Mouse (Mus musculus) central nervous system, embryonic 18 days (tissue): ENCODE results near the gene Alkbh8. TPM values are rescaled to one million over a fixed set of nuclear protein-coding genes. Genes with fewer than 3 reads are reported as not detected.

Experiments
- polyA plus RNA-seq: library from polyadenylated mRNA; depleted of rRNA; stranded (reverse); fragments of >200 nt; gene quantifications from 2 replicates; pipeline ENCODE4 v1.2.3, GENCODE M21; 2012; rRNA removed

Alkbh8 gene
- 17.9 and 19.1 TPM in 2 replicates for polyA plus RNA-seq

DNA sequence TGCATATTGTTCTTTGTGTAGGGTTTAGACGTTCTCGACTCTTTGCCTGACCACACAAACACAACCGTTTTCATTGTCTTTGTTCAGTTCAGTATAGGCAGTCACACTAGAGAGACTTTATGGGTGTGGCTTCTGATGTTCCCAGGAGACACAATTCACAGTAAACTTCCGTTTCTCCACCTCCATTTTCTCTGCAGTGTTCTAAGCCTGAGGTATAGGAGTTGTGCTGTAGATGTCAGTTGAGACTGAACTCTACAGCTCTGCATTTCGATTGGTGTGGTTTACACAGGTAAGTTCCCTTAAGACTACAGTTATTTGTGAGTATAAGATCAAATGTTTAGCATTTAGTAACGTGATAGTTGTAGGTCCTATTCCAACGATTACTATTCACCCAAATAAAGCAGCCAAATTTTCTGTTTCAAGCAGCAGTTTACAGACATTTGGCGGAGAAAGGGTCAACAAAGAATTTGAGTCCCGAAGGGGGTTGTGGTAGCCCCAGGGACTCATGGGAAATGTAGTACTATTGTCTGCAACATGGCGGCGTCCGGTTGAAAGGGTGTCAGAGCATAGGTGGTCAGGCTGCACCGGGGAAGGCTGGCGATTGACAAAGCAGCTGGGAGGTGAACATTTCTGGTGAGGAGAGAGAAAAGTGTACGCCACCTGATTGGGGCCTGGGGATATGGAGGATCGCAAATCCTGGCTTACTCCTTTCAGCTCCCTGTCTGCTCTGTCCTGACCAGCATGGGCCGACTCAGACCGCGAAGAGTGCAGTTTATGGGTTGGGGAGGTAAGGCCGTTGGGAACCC, at the start of gene Alkbh8:
Gene Alkbh8 (plus strand): TSS at position 179 of the 806 bp plus-strand sequence.

DNA sequence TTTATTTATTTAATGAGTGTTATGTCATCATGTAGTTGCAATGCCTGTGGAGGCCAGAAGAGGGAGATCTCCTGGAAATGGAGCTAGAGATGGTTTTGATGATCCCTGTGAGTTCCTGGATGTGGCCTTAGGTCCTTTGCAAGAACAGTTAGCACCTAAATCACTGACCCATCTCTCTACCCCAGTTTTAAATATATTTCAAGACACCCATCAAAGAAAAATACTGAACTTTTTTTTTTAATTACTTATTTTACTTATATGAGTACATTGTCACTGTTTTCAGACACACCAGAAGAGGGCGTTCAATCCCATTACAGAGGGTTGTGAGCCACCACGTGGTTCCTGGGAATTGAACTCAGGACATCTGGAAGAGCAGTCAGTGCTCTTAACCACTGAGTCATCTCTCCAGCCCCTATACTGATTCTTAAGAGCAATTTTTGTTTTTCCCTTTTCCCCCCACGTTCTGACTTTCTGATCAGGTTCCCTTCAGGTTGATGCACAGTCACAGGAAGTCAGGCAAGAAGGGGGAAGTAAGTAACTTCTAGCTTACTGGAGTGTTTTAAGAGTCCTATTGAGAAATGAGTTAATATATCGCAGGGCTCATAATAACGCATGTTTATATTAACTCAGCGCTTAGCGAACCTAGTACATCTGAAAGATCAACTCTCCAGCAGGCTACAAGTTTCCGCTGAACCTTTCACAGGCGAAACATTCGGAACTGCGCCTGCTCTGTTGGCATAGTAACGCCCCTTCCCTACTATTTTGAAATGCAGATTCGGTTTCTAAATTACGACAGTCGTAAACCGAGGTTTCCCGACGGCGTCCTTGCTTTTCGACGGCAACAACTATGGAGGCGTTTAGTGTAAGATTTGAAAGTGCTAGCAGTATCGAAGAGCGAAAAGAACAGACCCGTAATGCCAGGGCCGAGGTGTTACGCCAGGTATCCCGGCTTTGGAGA, 68.6 kb downstream of the Alkbh8 start, which contains the start of gene Cwf19l2:
Gene Cwf19l2 (plus strand): TSS at position 342 of the 958 bp plus-strand sequence.

Other genes starting within 250 kb of the Alkbh8 start
- gene Cwf19l2, start 68.5 kb downstream of the Alkbh8 start, polyA plus RNA-seq: 4.0 and 4.3 TPM in 2 replicates
- 2.9 and 3.2 TPM in 2 replicates for gene Gucy1a2, start 197.6 kb downstream of the Alkbh8 start, polyA plus RNA-seq